Mouse (Mus musculus) brain, embryonic 14.5 days (tissue): ENCODE data around the gene Carns1.

Source experiments
- CTCF ChIP-seq: fragments of 200-500 bp; IDR thresholded peaks from 2 replicates; pipeline ENCODE4 v1.5.1; 2012; ENCODE audit warnings: inconsistent platforms, mild to moderate bottlenecking, moderate library complexity, borderline replicate concordance; ENCODE audit not compliant: insufficient read depth, insufficient read length; ENCODE audit errors: extremely low read depth
- POLR2A ChIP-seq: fragments of 200-500 bp; IDR thresholded peaks from 2 replicates; pipeline ENCODE4 v1.6.1; 2012; ENCODE audit warnings: mild to moderate bottlenecking, inconsistent platforms, borderline replicate concordance; ENCODE audit not compliant: poor library complexity, insufficient read depth, insufficient read length, severe bottlenecking; ENCODE audit errors: extremely low read depth

DNA sequence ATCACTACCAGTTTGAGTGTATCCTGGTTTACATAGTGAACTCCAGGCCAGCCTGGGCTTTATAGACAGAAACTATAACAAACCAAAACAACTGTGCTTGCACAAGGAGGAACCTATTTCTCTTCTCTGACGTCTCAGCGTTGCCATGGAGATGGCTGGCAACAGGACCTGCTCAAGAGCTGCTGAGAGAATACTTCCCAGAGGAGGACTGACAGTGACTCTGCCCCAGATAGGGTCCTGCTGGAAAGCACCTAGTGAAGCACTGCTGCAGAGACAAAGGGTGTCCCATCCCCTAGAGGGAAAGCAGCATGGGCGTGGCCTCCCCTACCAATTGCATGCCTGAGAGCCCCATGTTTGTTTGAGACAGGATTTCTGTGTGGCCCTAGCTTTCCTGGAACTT lies 6.6 kb upstream of the Carns1 start:
- TF ChIP-seq POLR2A (no peak), CTCF (no peak)
